Mouse (Mus musculus): ENCODE measurements around the gene Tgds. TPM values are rescaled to one million over a fixed set of nuclear protein-coding genes. Genes with fewer than 3 reads are reported as not detected.
"Not testable (repeated sequence)": the region's sequence is repeated elsewhere in the genome, so short reads cannot be mapped to it uniquely, and the experiment has no call there.

Gene Tgds
- polyA plus RNA-seq, 1 experiment from 2014 or later = 13.5 TPM

DNA sequence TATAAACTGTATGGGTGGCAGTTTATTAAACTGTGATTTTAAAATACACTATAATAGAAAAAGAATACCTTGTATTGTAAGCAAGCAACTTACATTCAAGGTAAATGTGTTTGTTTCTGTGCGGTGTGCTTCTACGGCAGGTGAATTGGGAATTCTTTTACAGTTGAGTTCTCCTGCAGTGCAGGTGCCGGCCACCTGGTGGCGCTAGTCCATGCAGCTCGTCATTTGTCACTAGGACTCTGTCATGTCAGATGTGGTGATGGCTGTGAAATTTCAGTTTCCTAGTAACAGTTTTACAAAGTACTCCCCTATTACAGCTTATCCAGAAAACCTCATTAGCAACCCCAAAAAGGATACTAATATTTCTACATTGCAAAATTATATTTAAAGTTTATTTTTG, 24.6 kb upstream of the Tgds start:
- no peaks in the 10 kb centered on the region for H3K4me1 ChIP-seq (replicated peaks)
- no peak overlapping the region for H3K4me3 ChIP-seq (replicated peaks)
- H3K9ac ChIP-seq = no peak overlapping the region
- peaks cover 31% of the 10 kb centered on the region for H3K36me3 ChIP-seq (replicated peaks)
- no peaks in the 10 kb centered on the region for H3K27me3 ChIP-seq
- no peak overlapping the region for H3K27ac ChIP-seq (replicated peaks)
- no peaks in the 10 kb centered on the region for H3K9me3 ChIP-seq (replicated peaks)
- H3K4me2 ChIP-seq = no peak overlapping the region
- 28% methylated on average over 5 of the region's 5 CpGs for WGBS (ENCODE audit: insufficient replicate concordance)
- ATAC-seq (ENCODE audit: insufficient read depth) = no peak

DNA sequence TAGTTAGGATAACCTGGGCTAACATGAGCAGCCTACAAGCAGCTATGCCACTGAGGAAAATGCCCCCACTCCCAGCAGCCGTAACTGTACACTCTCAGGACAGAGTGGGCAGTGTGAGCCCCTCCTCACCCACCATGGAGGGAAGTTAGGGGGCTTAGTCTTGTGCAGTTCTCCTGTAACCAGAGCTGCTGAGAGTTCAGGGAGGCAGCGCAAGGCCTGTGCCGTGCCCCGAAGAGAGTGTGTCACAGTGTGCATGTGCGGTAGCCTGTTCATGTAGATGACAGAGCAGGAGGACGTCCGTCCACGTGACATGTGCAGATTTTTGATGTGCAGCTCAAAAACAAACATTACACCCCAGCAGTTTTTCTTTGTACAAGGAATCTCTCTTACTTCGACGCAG, 24.2 kb upstream of the Tgds start:
- peaks cover 29% of the 10 kb centered on the region for H3K36me3 ChIP-seq (replicated peaks)
- WGBS (ENCODE audit: insufficient replicate concordance) = 74% methylated on average over 10 of the region's 10 CpGs

DNA sequence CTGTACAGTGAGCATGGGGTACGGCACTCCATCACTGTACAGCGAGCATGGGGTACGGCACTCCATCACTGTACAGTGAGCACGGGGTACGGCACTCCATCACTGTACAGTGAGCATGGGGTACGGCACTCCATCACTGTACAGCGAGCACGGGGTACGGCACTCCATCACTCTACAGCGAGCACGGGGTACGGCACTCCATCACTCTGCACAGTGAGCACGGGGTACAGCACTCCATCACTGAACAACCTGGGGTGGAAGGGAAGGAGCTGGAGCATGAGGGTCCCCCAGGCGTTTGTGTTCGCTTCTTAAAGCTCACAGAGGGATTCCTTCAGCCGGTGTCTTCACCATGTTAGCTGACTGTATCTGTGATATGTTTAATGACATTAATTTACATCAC, 23.5 kb upstream of the Tgds start:
- WGBS (ENCODE audit: insufficient replicate concordance) = 88% methylated on average over 16 of the region's 16 CpGs
- H3K36me3 ChIP-seq (replicated peaks) = peaks cover 29% of the 10 kb centered on the region
- H3K4me3 ChIP-seq (replicated peaks); H3K9ac ChIP-seq; ATAC-seq (ENCODE audit: insufficient read depth); H3K4me1 ChIP-seq (replicated peaks); H3K4me2 ChIP-seq; H3K27me3 ChIP-seq; H3K27ac ChIP-seq (replicated peaks); H3K9me3 ChIP-seq (replicated peaks): not testable (repeated sequence)

More for the DNA sequence above, 24.2 kb upstream of the Tgds start:
- no peaks in the 10 kb centered on the region for H3K9me3 ChIP-seq (replicated peaks)
- no peaks in the 10 kb centered on the region for H3K4me1 ChIP-seq (replicated peaks)
- no peak overlapping the region for H3K4me2 ChIP-seq
- H3K27me3 ChIP-seq = no peaks in the 10 kb centered on the region
- H3K9ac ChIP-seq = no peak overlapping the region
- no peak for ATAC-seq (ENCODE audit: insufficient read depth)
- H3K4me3 ChIP-seq (replicated peaks) = no peak overlapping the region
- H3K27ac ChIP-seq (replicated peaks) = no peak overlapping the region

DNA sequence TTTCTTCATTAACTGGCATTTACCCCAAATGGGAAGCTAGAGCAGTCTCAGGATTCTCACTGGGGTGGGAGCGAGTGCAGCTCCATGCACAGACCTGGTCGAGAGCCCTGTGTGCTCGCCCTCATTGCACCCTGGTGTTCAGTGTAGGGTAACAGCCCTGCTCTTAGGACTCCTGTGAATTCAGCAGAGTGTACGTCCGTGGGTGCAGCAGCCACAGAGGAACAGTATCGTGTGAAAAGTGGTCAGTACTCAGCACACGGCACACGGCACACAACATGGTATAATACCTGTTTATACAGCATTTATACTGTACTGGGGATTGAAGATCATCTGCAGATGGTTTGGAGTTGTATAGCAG, 19.7 kb upstream of the Tgds start:
- 72% methylated on average over 8 of the region's 8 CpGs for WGBS (ENCODE audit: insufficient replicate concordance)

DNA sequence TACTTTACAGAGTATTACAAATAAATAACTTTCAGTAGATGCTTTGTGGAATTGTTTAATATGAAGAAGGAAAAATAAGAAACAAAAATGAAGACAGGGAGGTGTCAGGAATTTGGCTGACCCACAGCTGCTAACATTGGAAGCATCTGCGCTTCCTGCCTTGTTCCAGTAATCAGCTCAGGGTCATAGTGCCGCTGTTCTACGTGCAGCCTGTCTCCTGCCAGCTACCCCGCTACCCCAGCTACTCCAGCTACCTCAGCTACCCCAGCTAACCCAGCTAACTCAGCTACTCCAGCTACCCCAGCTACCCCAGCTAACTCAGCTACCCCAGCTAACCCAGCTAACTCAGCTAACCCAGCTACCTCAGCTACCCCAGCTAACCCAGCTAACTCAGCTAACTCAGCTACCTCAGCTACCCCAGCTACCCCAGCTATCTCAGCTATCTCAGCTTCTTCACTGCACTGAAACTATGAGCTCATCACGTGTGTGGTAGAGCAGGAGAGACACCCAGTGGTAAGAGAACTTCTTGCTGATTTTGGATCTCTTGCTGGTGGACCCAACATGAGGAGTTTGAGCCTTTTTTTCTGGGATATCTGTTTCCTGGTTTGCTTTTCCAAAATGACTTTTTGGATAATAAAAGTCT, 19.2 kb upstream of the Tgds start:
- Histone ChIP-seq H3K4me3 (replicated peaks) (no peak overlapping the region), H3K9me3 (replicated peaks) (no peaks in the 10 kb centered on the region), H3K4me1 (replicated peaks) (no peaks in the 10 kb centered on the region), H3K27me3 (no peaks in the 10 kb centered on the region), H3K9ac (no peak overlapping the region), H3K4me2 (no peak overlapping the region), H3K27ac (replicated peaks) (no peak overlapping the region), H3K36me3 (replicated peaks) (0 out of 2 replicates have a peak, but pooled peaks cover 9% of the 10 kb centered on the region)
- ATAC-seq (ENCODE audit: insufficient read depth) = no peak
- 70% methylated on average over 5 of the region's 5 CpGs for WGBS (ENCODE audit: insufficient replicate concordance)

More for the DNA sequence above, 19.7 kb upstream of the Tgds start:
- no peak for ATAC-seq (ENCODE audit: insufficient read depth)
- H3K27me3 ChIP-seq = no peaks in the 10 kb centered on the region
- H3K4me2 ChIP-seq = no peak overlapping the region
- H3K36me3 ChIP-seq (replicated peaks) = 0 out of 2 replicates have a peak, but pooled peaks cover 9% of the 10 kb centered on the region
- no peaks in the 10 kb centered on the region for H3K9me3 ChIP-seq (replicated peaks)
- no peak overlapping the region for H3K27ac ChIP-seq (replicated peaks)
- no peak overlapping the region for H3K9ac ChIP-seq
- H3K4me1 ChIP-seq (replicated peaks) = no peaks in the 10 kb centered on the region
- H3K4me3 ChIP-seq (replicated peaks) = no peak overlapping the region

DNA sequence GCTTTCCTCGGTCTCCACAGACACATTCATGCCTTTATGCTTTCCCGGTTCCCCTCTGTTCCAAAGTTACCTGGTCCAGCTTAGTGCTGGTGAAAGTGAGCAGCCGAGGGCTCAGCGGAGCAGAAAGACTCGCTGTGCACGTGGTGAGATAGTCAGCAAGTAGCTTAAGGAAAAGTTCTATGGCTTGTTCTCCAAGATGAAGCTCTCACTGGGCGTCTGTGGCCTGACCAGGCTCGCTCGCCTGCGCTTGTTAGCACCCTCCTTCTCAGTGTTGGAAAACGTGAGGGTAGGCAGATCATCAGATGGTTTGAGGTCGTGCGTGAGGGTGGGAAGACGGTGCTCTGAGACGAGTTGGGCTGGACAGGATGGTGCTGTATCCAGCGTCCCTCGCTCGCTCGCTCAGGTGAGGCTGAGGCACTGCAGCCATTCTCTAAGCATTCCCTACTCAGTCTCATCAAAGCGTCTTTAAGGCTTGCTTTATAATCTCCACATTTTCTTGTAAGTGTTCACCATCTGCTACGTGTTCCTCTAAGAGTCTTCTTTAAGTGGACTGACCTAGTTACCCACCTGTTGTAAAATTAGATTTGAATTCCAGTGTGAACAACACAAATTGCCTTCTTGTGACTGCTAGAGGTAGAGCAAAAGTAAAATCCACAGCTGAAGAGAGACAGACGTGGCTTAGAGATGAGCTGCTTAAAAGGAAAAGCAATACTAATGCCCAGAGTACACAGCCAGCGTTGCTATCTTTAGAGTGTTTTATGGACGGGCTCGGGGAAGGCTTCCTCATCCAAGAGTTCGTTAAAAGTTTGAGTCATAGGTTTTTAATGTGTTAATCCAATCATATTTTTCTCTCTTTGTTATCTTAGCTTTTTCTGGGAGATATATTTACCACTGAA, 18.3 kb upstream of the Tgds start:
- no peak for ATAC-seq (ENCODE audit: insufficient read depth)
- H3K9ac ChIP-seq = no peak overlapping the region
- 78% methylated on average over 26 of the region's 26 CpGs for WGBS (ENCODE audit: insufficient replicate concordance)

DNA sequence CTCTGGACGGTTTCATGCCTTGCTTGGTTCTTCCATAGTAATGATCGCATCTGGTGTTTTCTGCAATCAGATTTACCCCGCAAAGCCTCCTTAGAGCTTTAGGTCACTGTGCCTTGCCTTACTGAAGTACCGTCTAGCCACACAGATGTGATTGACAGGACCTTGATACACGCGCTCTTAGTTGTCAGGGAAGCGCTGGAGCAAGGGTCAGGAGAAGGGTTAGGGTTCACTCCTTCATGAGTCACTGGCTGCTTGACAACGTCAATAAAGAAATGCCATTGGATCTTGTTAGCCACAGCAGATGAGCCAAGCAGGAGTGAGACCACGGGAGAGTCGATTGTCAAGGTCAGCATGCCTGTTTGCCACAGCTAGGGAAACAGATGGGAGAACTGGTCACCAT, 16.0 kb upstream of the Tgds start:
- H3K36me3 ChIP-seq (replicated peaks) = 0 out of 2 replicates have a peak, but pooled peaks cover 4% of the 10 kb centered on the region
- no peak overlapping the region for H3K4me2 ChIP-seq
- WGBS (ENCODE audit: insufficient replicate concordance) = 69% methylated on average over 10 of the region's 10 CpGs
- no peak overlapping the region for H3K4me3 ChIP-seq (replicated peaks)
- H3K9me3 ChIP-seq (replicated peaks) = no peaks in the 10 kb centered on the region
- H3K9ac ChIP-seq = no peak overlapping the region
- no peaks in the 10 kb centered on the region for H3K4me1 ChIP-seq (replicated peaks)
- no peak for ATAC-seq (ENCODE audit: insufficient read depth)
- H3K27me3 ChIP-seq = no peaks in the 10 kb centered on the region
- H3K27ac ChIP-seq (replicated peaks) = no peak overlapping the region

More for the DNA sequence above, 18.3 kb upstream of the Tgds start:
- H3K4me3 ChIP-seq (replicated peaks) = no peak overlapping the region
- no peaks in the 10 kb centered on the region for H3K9me3 ChIP-seq (replicated peaks)
- no peak overlapping the region for H3K27ac ChIP-seq (replicated peaks)
- 0 out of 2 replicates have a peak, but pooled peaks cover 9% of the 10 kb centered on the region for H3K36me3 ChIP-seq (replicated peaks)
- H3K27me3 ChIP-seq = no peaks in the 10 kb centered on the region
- H3K4me2 ChIP-seq = no peak overlapping the region
- H3K4me1 ChIP-seq (replicated peaks) = no peaks in the 10 kb centered on the region

DNA sequence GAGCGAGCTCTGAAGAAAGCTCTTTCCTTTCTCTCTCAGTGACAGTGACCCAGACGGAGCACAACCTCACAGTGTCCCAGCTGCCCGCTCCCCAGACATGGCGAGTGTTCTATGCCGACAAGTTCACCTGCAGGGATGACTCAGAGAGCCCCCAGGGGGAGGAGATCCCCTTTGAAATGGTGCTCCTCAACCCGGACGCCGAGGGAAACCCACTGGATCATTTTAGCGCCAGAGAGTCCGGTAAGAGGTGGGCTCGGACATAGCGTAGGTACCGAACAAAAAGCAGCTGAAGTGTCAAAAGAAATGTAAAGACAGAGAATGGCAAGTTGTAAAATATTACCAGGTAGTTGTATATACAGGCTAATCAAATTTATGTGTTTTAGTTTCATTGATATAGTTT, 15.5 kb upstream of the Tgds start:
- no peaks in the 10 kb centered on the region for H3K9me3 ChIP-seq (replicated peaks)
- H3K36me3 ChIP-seq (replicated peaks) = no peaks in the 10 kb centered on the region
- H3K9ac ChIP-seq = no peak overlapping the region
- H3K27ac ChIP-seq (replicated peaks) = no peak overlapping the region
- no peak for ATAC-seq (ENCODE audit: insufficient read depth)
- no peaks in the 10 kb centered on the region for H3K27me3 ChIP-seq
- 83% methylated on average over 13 of the region's 13 CpGs for WGBS (ENCODE audit: insufficient replicate concordance)
- no peak overlapping the region for H3K4me2 ChIP-seq
- H3K4me1 ChIP-seq (replicated peaks) = no peaks in the 10 kb centered on the region
- no peak overlapping the region for H3K4me3 ChIP-seq (replicated peaks)

DNA sequence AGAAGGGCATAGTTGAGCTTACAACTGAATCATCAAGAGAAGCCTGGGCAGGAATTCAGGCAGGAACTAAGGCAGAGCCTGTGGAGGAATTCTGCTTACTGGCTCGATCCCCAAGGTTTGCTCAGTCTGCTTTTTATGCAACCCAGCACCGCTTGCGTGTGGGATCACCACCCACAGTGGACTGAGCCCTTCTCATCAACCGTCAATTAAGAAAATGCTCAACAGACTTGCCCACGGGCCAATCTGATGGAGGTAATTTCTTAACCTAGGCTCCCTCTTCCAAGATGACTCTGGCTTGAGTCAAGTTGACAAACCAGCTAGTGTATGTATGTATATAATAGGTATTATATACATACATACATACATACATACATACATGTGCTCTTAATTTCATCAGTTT, 9.7 kb upstream of the Tgds start:
- H3K36me3 ChIP-seq (replicated peaks) = peaks cover 16% of the 10 kb centered on the region; the same call in 1 of the 2 replicates
- H3K4me1 ChIP-seq (replicated peaks) = peaks cover 10% of the 10 kb centered on the region
- H3K4me2 ChIP-seq = no peak overlapping the region
- H3K9me3 ChIP-seq (replicated peaks) = no peaks in the 10 kb centered on the region
- no peak overlapping the region for H3K4me3 ChIP-seq (replicated peaks)
- H3K27me3 ChIP-seq = no peaks in the 10 kb centered on the region
- no peak overlapping the region for H3K27ac ChIP-seq (replicated peaks)
- WGBS (ENCODE audit: insufficient replicate concordance) = 75% methylated on average over 5 of the region's 5 CpGs
- no peak overlapping the region for H3K9ac ChIP-seq
- ATAC-seq (ENCODE audit: insufficient read depth) = no peak

DNA sequence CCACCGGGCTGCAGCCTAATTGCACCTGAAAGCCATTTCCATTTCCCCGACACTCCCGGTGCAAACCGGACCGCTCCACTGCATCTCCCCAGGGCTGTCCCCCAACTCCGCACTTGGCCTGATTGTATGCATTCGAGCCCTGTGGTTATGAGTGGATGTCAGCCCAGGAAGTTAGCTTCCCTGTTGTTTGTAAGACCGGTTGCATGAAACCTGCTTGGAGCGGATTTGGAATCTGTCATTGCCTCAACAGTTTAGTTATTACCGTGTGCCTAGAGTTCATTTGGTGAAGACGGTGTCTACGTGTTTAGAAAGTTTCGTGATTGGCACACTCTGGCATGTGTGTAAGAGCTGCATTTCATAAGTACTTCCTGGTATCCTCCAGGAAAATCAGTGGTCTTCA, 4.9 kb upstream of the Tgds start:
- H3K4me2 ChIP-seq = peak overlapping the region; percentile 93
- WGBS (ENCODE audit: insufficient replicate concordance) = 1% methylated on average over 13 of the region's 13 CpGs
- H3K36me3 ChIP-seq (replicated peaks) = peaks cover 16% of the 10 kb centered on the region; the same call in 1 of the 2 replicates
- H3K9ac ChIP-seq = peak overlapping the region; percentile 64
- no peaks in the 10 kb centered on the region for H3K9me3 ChIP-seq (replicated peaks)
- peak; percentile 10; the same call in 1 of the 2 replicates for ATAC-seq (ENCODE audit: insufficient read depth)
- no peak overlapping the region for H3K27ac ChIP-seq (replicated peaks)
- H3K27me3 ChIP-seq = no peaks in the 10 kb centered on the region
- H3K4me1 ChIP-seq (replicated peaks) = peaks cover 29% of the 10 kb centered on the region
- peak overlapping the region; percentile 70 for H3K4me3 ChIP-seq (replicated peaks)

DNA sequence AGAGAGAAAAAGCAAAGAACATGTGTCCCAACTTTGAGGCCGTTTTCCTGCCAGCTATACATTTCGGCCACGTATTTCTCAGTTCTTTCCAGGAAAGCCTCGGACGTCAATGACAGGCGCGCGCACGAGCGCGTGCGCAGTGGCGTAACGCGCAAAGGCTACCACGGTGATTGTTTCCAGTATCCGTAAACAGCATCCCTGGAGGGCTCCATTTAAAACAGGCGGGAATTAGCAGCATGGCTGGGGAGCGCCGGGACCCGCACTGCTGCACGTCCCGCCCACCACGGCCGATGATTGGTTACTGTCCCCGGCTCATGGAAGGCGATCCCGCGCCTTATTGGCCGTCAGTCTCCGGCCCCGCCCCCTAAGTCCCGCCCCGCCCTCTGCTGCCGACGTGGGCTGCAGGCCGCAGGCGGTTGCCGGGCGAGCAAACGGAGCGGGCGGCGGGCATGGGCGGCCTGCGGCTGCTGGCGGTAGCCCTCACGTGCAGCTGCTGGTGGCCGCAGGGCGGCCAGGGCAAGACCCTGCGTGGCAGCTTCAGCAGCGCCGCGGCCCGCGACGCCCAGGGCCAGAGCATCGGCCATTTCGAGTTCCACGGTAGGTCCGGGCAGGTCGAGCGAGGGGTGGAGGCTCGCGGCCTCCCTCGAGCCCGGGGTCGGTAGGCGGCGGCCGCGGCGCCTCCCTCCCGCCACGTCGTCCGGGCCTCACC, 4.3 kb upstream of the Tgds start, which contains the start of gene Gpr180:
Gpr180 (plus strand) TSS at position 415 of the 709 bp plus-strand sequence.
- H3K4me2 ChIP-seq = peak within 1 kb of the TSS; percentile 93
- peak; percentile 90 for ATAC-seq (ENCODE audit: insufficient read depth)
- peaks cover 16% of the 10 kb centered on the region; the same call in 1 of the 2 replicates for H3K36me3 ChIP-seq (replicated peaks)
- peak within 1 kb of the TSS; percentile 64 for H3K9ac ChIP-seq
- H3K4me1 ChIP-seq (replicated peaks) = peaks cover 34% of the 10 kb centered on the region
- under 1% methylated on average over 74 of the region's 77 CpGs for WGBS (ENCODE audit: insufficient replicate concordance)
- no peaks in the 10 kb centered on the region for H3K27me3 ChIP-seq
- H3K4me3 ChIP-seq (replicated peaks) = peak within 1 kb of the TSS; percentile 70
- H3K27ac ChIP-seq (replicated peaks) = no peak within 1 kb of the TSS; the same call in none of the 2 replicates
- H3K9me3 ChIP-seq (replicated peaks) = no peaks in the 10 kb centered on the region
